Mouse (Mus musculus) hindbrain, postnatal 0 days (tissue): ENCODE measurements around the gene Rgs6. TPM values are rescaled to one million over a fixed set of nuclear protein-coding genes. Genes with fewer than 3 reads are reported as not detected.

ENCODE experiments used
- ATAC-seq: fragments of 200-750 bp; cut with Nextera tagmentation; 2 replicates; pipeline ENCODE4 v1.8.0; 2017; ENCODE audit warnings: mild to moderate bottlenecking, moderate TSS enrichment, moderate library complexity
- DNase-seq: peaks from one replicate; pipeline ENCODE4 v3.0.0-alpha.2; 2015; ENCODE audit warnings: low spot score
- H3K27ac ChIP-seq: fragments of 300-500 bp; sonication (generic); 2 replicates; pipeline ENCODE4 v1.5.1; 2014; ENCODE audit warnings: mild to moderate bottlenecking
- H3K27me3 ChIP-seq: fragments of 300-500 bp; sonication (generic); 2 replicates; pipeline ENCODE4 v1.6.1; 2014; ENCODE audit warnings: low read length, mixed read lengths; ENCODE audit not compliant: insufficient read depth
- H3K36me3 ChIP-seq: fragments of 300-500 bp; sonication (generic); 2 replicates; pipeline ENCODE4 v1.6.1; 2014; ENCODE audit warnings: low read length, mixed read lengths; ENCODE audit not compliant: insufficient read depth
- H3K4me1 ChIP-seq: fragments of 300-500 bp; sonication (generic); 2 replicates; pipeline ENCODE4 v1.6.1; 2014; ENCODE audit warnings: antibody characterized with exemption, low read length, mixed read lengths; ENCODE audit not compliant: insufficient read depth
- H3K4me2 ChIP-seq: fragments of 300-500 bp; sonication (generic); 2 replicates; pipeline ENCODE4 v1.6.1; 2014; ENCODE audit warnings: low read depth, mild to moderate bottlenecking, low read length, moderate library complexity, mixed read lengths
- H3K4me3 ChIP-seq: fragments of 300-500 bp; sonication (generic); 2 replicates; pipeline ENCODE4 v1.5.1; 2014; ENCODE audit warnings: low read length
- H3K9ac ChIP-seq: fragments of 300-500 bp; sonication (generic); replicated peaks from 2 replicates; pipeline ENCODE4 v1.6.1; 2014; ENCODE audit warnings: mild to moderate bottlenecking, low read length, moderate library complexity, mixed read lengths
- H3K9me3 ChIP-seq: fragments of 300-500 bp; sonication (generic); 2 replicates; pipeline ENCODE4 v1.6.1; 2016; ENCODE audit warnings: low read length, mixed read lengths
- CTCF ChIP-seq: IDR thresholded peaks from 2 replicates; pipeline ENCODE4 v1.5.1; 2016; ENCODE audit warnings: antibody characterized with exemption, control low read depth, low read depth
- WGBS: fragments of 180-500 bp; shearing (Covaris S2); extraction: QIAGEN DNeasy Blood & Tissue Kit; methylation state at CpG from one replicate; pipeline ENCODE4 v1.1.7; 2014; 5-methylcytosine and 5-hydroxymethylcytosine counted together
- polyA plus RNA-seq: library from polyadenylated mRNA; unstranded; fragments of >200 nt; fragmentation: Nextera tagmentation; extraction: Ambion mirVana; gene quantifications from 2 replicates; pipeline ENCODE4 v1.2.1, GENCODE M21; 2015
- total RNA-seq: library from RNA; depleted of rRNA; stranded (reverse); fragments of >200 nt; gene quantifications from 2 replicates; pipeline ENCODE4 v1.2.3, GENCODE M21; 2014

The Rgs6 gene
- total and polyA plus RNA-seq, 2 experiments from 2014 or later: 14.3 to 16.4 TPM

- H3K9ac ChIP-seq: no peak overlapping the region
- no peaks in the 10 kb centered on the region for H3K9me3 ChIP-seq
- no peak for ATAC-seq
- H3K27me3 ChIP-seq: no peaks in the 10 kb centered on the region
- DNase-seq: no peak
- no peak for TF ChIP-seq CTCF
- H3K4me2 ChIP-seq: no peak overlapping the region
- no peak overlapping the region for H3K4me3 ChIP-seq
- no peaks in the 10 kb centered on the region for H3K4me1 ChIP-seq
- H3K36me3 ChIP-seq: no peaks in the 10 kb centered on the region
- WGBS: 95% methylated on average over 10 of the region's 10 CpGs
- no peak overlapping the region for H3K27ac ChIP-seq
Measured at GRCm38 (mm10) chr12:82640441-82640840, 52.3 kb downstream of the Rgs6 start.

GRCm38 (mm10) chr12:82647876-82648275 is 59.8 kb downstream of the Rgs6 start:
- no peaks in the 10 kb centered on the region for H3K9me3 ChIP-seq
- no peaks in the 10 kb centered on the region for H3K27me3 ChIP-seq
- no peak overlapping the region for H3K4me2 ChIP-seq
- H3K27ac ChIP-seq: no peak overlapping the region
- DNase-seq: no peak
- no peak for TF ChIP-seq CTCF
- H3K4me3 ChIP-seq: no peak overlapping the region
- ATAC-seq: no peak
- H3K9ac ChIP-seq: no peak overlapping the region
- WGBS: 92% methylated on average over 4 of the region's 4 CpGs
- no peaks in the 10 kb centered on the region for H3K36me3 ChIP-seq
- H3K4me1 ChIP-seq: no peaks in the 10 kb centered on the region

GRCm38 (mm10) chr12:82649991-82650390 is 61.9 kb downstream of the Rgs6 start:
- DNase-seq (no peak), ATAC-seq (no peak)
- WGBS: 41% methylated on average over 5 of the region's 5 CpGs
- no peaks in the 10 kb centered on the region for H3K9me3 ChIP-seq
- H3K36me3 ChIP-seq: no peaks in the 10 kb centered on the region
- no peaks in the 10 kb centered on the region for H3K27me3 ChIP-seq
- no peaks in the 10 kb centered on the region for H3K4me1 ChIP-seq
- no peak overlapping the region for H3K27ac ChIP-seq
- H3K4me3 ChIP-seq: no peak overlapping the region
- no peak for TF ChIP-seq CTCF
- no peak overlapping the region for H3K9ac ChIP-seq
- H3K4me2 ChIP-seq: no peak overlapping the region

GRCm38 (mm10) chr12:82664598-82664997 is 76.5 kb downstream of the Rgs6 start:
- Histone ChIP-seq H3K27me3 (no peaks in the 10 kb centered on the region), H3K4me3 (no peak overlapping the region), H3K9me3 (no peaks in the 10 kb centered on the region), H3K4me1 (no peaks in the 10 kb centered on the region), H3K9ac (no peak overlapping the region), H3K27ac (no peak overlapping the region), H3K4me2 (no peak overlapping the region), H3K36me3 (no peaks in the 10 kb centered on the region)
- TF ChIP-seq CTCF: no peak
- ATAC-seq: no peak
- no peak for DNase-seq
- 61% methylated on average over 7 of the region's 7 CpGs for WGBS

GRCm38 (mm10) chr12:82667441-82667840 is 79.3 kb downstream of the Rgs6 start:
- WGBS: 69% methylated on average over 3 of the region's 3 CpGs
- Histone ChIP-seq H3K36me3 (no peaks in the 10 kb centered on the region), H3K4me3 (no peak overlapping the region), H3K4me2 (no peak overlapping the region), H3K27me3 (no peaks in the 10 kb centered on the region), H3K4me1 (no peaks in the 10 kb centered on the region), H3K9me3 (no peaks in the 10 kb centered on the region), H3K27ac (no peak overlapping the region), H3K9ac (no peak overlapping the region)
- no peak for DNase-seq
- no peak for ATAC-seq
- TF ChIP-seq CTCF: no peak

GRCm38 (mm10) chr12:82670201-82670737 is 82.2 kb downstream of the Rgs6 start:
- Histone ChIP-seq H3K4me1 (no peaks in the 10 kb centered on the region), H3K4me3 (no peak overlapping the region), H3K36me3 (no peaks in the 10 kb centered on the region), H3K9me3 (no peaks in the 10 kb centered on the region), H3K9ac (no peak overlapping the region), H3K4me2 (no peak overlapping the region), H3K27me3 (no peaks in the 10 kb centered on the region), H3K27ac (no peak overlapping the region)
- no peak for ATAC-seq
- peak; percentile 13 for DNase-seq
- 52% methylated on average over 4 of the region's 4 CpGs for WGBS
- no peak for TF ChIP-seq CTCF

GRCm38 (mm10) chr12:82671591-82671990 is 83.5 kb downstream of the Rgs6 start:
- H3K27ac ChIP-seq: no peak overlapping the region
- no peak for TF ChIP-seq CTCF
- no peaks in the 10 kb centered on the region for H3K27me3 ChIP-seq
- H3K4me3 ChIP-seq: no peak overlapping the region
- no peak overlapping the region for H3K4me2 ChIP-seq
- H3K9me3 ChIP-seq: no peaks in the 10 kb centered on the region
- H3K4me1 ChIP-seq: no peaks in the 10 kb centered on the region
- no peaks in the 10 kb centered on the region for H3K36me3 ChIP-seq
- peak; percentile 17 for DNase-seq
- whole genome bisulfite sequencing: 52% methylated on average over 5 of the region's 5 CpGs
- ATAC-seq: no peak
- H3K9ac ChIP-seq: no peak overlapping the region
